Mouse (Mus musculus) liver, adult (tissue): ENCODE data around the gene Neu3.

Experiments
- GATA4 ChIP-seq: IDR thresholded peaks from 2 replicates; pipeline ENCODE4 v1.6.1; 2014; ENCODE audit warnings: mild to moderate bottlenecking, low read length; ENCODE audit not compliant: insufficient replicate concordance

Neu3 gene

GRCm38 (mm10) chr7:99828083-99828570, at the start of gene Neu3:
Gene Neu3 (minus strand): TSS chr7:99828417.
- no peak; the same call in 1 of the 2 replicates for TF ChIP-seq GATA4

- TF ChIP-seq GATA4, result no peak
Measured at GRCm38 (mm10) chr7:99876345-99876744, 48.1 kb upstream of the Neu3 start.

- no peak for TF ChIP-seq GATA4
Measured at GRCm38 (mm10) chr7:99875891-99876290, 47.7 kb upstream of the Neu3 start.

GRCm38 (mm10) chr7:99873965-99874364, 45.7 kb upstream of the Neu3 start:
- no peak for TF ChIP-seq GATA4

GRCm38 (mm10) chr7:99869296-99869695, 41.1 kb upstream of the Neu3 start:
- TF ChIP-seq GATA4, result no peak

GRCm38 (mm10) chr7:99865219-99865618, 37.0 kb upstream of the Neu3 start:
- TF ChIP-seq GATA4, result no peak

GRCm38 (mm10) chr7:99864241-99865028, 36.2 kb upstream of the Neu3 start:
- no peak for TF ChIP-seq GATA4

GRCm38 (mm10) chr7:99863362-99863761, 35.1 kb upstream of the Neu3 start, which contains the start of gene Spcs2:
Gene Spcs2 (minus strand): TSS chr7:99863462.
- TF ChIP-seq GATA4, result no peak

- peak; percentile 31; the same call in 1 of the 2 replicates for TF ChIP-seq GATA4
Measured at GRCm38 (mm10) chr7:99858813-99859585, 30.8 kb upstream of the Neu3 start, which contains the start of gene Xrra1. Gene Xrra1 (plus strand): TSS chr7:99859116.

GRCm38 (mm10) chr7:99858175-99858812, 30.1 kb upstream of the Neu3 start:
- no peak for TF ChIP-seq GATA4

- TF ChIP-seq GATA4, result no peak
Measured at GRCm38 (mm10) chr7:99856266-99856861, 28.1 kb upstream of the Neu3 start.

- no peak for TF ChIP-seq GATA4
Measured at GRCm38 (mm10) chr7:99854311-99854710, 26.1 kb upstream of the Neu3 start.

- no peak for TF ChIP-seq GATA4
Measured at GRCm38 (mm10) chr7:99853350-99853749, 25.1 kb upstream of the Neu3 start.

GRCm38 (mm10) chr7:99851618-99852017, 23.4 kb upstream of the Neu3 start:
- no peak for TF ChIP-seq GATA4

GRCm38 (mm10) chr7:99851121-99851520, 22.9 kb upstream of the Neu3 start:
- no peak for TF ChIP-seq GATA4
